Mouse (Mus musculus): ENCODE data around the gene Tmem54.

- TF ChIP-seq CTCF (IDR thresholded peaks at IDR 0.05; ENCODE audit: extremely low read depth, insufficient read length, insufficient replicate concordance, low read depth, low read length) (no peak), POLR2A (IDR thresholded peaks at IDR 0.05; ENCODE audit: low read depth, low read length) (no peak)
Observed at GRCm38 (mm10) chr4:129137392-129138321, 32.3 kb downstream of the Tmem54 start.

Measured in small intestine, adult 2 months (tissue).